Comparison of ENCODE assay signal across 23 mouse cellular contexts in the genomic region with DNA sequence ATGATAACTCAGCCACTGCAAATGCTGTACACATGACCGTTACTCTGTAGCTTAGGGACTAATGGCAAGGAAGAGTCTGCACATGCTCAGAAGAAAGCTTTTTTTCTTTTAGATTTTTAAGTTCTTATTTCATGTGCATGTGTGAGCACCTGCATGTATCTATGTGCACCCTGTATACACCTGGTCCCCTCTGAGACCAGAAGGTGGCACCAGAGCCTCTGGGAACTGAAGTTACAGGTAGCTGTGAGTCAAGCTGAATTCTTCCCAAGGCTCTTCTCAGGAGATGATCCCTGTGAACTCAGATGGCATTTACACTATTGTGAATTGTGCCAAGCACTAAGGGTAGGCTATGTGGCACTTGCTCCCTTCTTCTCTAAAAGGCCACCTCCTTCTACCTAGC. TPM values are rescaled to one million over a fixed set of nuclear protein-coding genes. Genes with fewer than 3 reads are reported as not detected.
A peak's percentile ranks its signal among the peaks of the same experiment; 100 is the strongest.
DNase-seq lines count a peak whose midpoint lies in the region; ATAC-seq and TF ChIP-seq lines count a peak whose summit lies in the region.
"Had no signal": no experiment of that assay in that cellular context is flagged by ENCODE, and none has a peak within 500 bp of the region (broad histone marks: within the 10 kb centered on the region; RNA-seq: fewer than 3 reads in every experiment).

No protein-coding gene starts in this region.

- H3K79me2 ChIP-seq in heart, adult 2 months (replicated peaks; ENCODE audit: control insufficient read depth, insufficient read depth, low read length): no peaks in the 10 kb centered on the region
- H3K79me2 ChIP-seq in MEL (ENCODE audit: control insufficient read depth, insufficient read depth, low read length, poor library complexity): no peaks in the 10 kb centered on the region

- no peaks in the 10 kb centered on the region for H3K27me3 ChIP-seq in heart, adult 2 months (ENCODE audit: control insufficient read depth, insufficient read depth, low read length)
- H3K27me3 ChIP-seq in heart, embryonic 12.5 days (replicated peaks): peaks cover 18% of the 10 kb centered on the region; the same call in 1 of the 2 replicates
- H3K27me3 ChIP-seq in liver, embryonic 14.5 days (ENCODE audit: control insufficient read depth, insufficient read depth, low read length): no peaks in the 10 kb centered on the region
- peaks cover 30% of the 10 kb centered on the region for H3K27me3 ChIP-seq in liver, embryonic 12.5 days (replicated peaks)
- no peaks in the 10 kb centered on the region for H3K27me3 ChIP-seq in E14TG2a.4 (ENCODE audit: insufficient read depth, low read length)
- peaks cover 6 to 8% of the 10 kb centered on the region in 2 experiments for H3K27me3 ChIP-seq in MEL (ENCODE audit: control insufficient read depth in 1 of 2, insufficient read depth in 2 of 2, low read length in 2 of 2)
- H3K27me3 ChIP-seq in midbrain, embryonic 15.5 days (replicated peaks): no peaks in the 10 kb centered on the region
- H3K27me3 ChIP-seq: embryonic facial prominence, embryonic 12.5 days; hindbrain, embryonic 13.5 days had no signal

- 87% methylated on average over 1 of the region's 1 CpGs for WGBS in heart, adult 2 months
- 73% methylated on average over 1 of the region's 1 CpGs for WGBS in heart, embryonic 12.5 days
- 70% methylated on average over 1 of the region's 1 CpGs for WGBS in liver, embryonic 14.5 days (ENCODE audit: insufficient replicate concordance)
- 60% methylated on average over 1 of the region's 1 CpGs for WGBS in liver, embryonic 12.5 days (ENCODE audit: insufficient replicate concordance)
- WGBS in midbrain, embryonic 15.5 days: 95% methylated on average over 1 of the region's 1 CpGs

- intact Hi-C loops in heart, adult 2 months (cut with DNase I): no loop called here

- H3K4me3 ChIP-seq in heart, adult 2 months: no peak overlapping the region
- H3K4me3 ChIP-seq in heart, embryonic 12.5 days: no peak overlapping the region
- no peak overlapping the region for H3K4me3 ChIP-seq in liver, embryonic 14.5 days (ENCODE audit: insufficient read depth in 1 of 2, low read depth in 2 of 2, low read length in 2 of 2)
- no peak overlapping the region for H3K4me3 ChIP-seq in liver, embryonic 12.5 days
- no peak overlapping the region for H3K4me3 ChIP-seq in E14TG2a.4 (replicated peaks; ENCODE audit: low read length)
- no peak overlapping the region for H3K4me3 ChIP-seq in MEL (ENCODE audit: control insufficient read depth in 1 of 2, insufficient read depth in 1 of 2, low read depth in 2 of 2, low read length in 2 of 2)
- no peak overlapping the region for H3K4me3 ChIP-seq in midbrain, embryonic 15.5 days
- H3K4me3 ChIP-seq: embryonic facial prominence, embryonic 12.5 days; erythroblast, embryonic 14.5 days; hindbrain, embryonic 13.5 days; limb, embryonic 10.5 days had no signal

- H3K36me3 ChIP-seq in heart, adult 2 months (ENCODE audit: control insufficient read depth, insufficient read depth, low read length): no peaks in the 10 kb centered on the region
- H3K36me3 ChIP-seq in heart, embryonic 12.5 days: no peaks in the 10 kb centered on the region
- no peaks in the 10 kb centered on the region for H3K36me3 ChIP-seq in liver, embryonic 14.5 days (replicated peaks; ENCODE audit: control insufficient read depth, insufficient read depth, low read depth)
- no peaks in the 10 kb centered on the region for H3K36me3 ChIP-seq in liver, embryonic 12.5 days
- H3K36me3 ChIP-seq in E14TG2a.4 (ENCODE audit: insufficient read depth, low read length) (no peaks in the 10 kb centered on the region), MEL (ENCODE audit: control insufficient read depth in 1 of 2, insufficient read depth in 2 of 2, low read length in 2 of 2) (no peaks in the 10 kb centered on the region)
- no peaks in the 10 kb centered on the region for H3K36me3 ChIP-seq in midbrain, embryonic 15.5 days (replicated peaks)
- H3K36me3 ChIP-seq: G1E; hindbrain, embryonic 13.5 days; limb, embryonic 10.5 days had no signal

- H3K4me2 ChIP-seq in heart, embryonic 12.5 days: no peak overlapping the region
- H3K4me2 ChIP-seq in liver, embryonic 14.5 days (ENCODE audit: low read depth): no peak overlapping the region
- no peak overlapping the region for H3K4me2 ChIP-seq in liver, embryonic 12.5 days
- no peak overlapping the region for H3K4me2 ChIP-seq in midbrain, embryonic 15.5 days
- H3K4me2 ChIP-seq: embryonic facial prominence, embryonic 12.5 days; heart, embryonic 11.5 days; hindbrain, embryonic 13.5 days; liver, embryonic 11.5 days had no signal

- H3K27ac ChIP-seq in heart, adult 2 months: no peak overlapping the region
- no peak overlapping the region for H3K27ac ChIP-seq in heart, embryonic 12.5 days (ENCODE audit: poor library complexity, severe bottlenecking)
- H3K27ac ChIP-seq in liver, embryonic 14.5 days: no peak overlapping the region
- no peak overlapping the region for H3K27ac ChIP-seq in liver, embryonic 12.5 days
- H3K27ac ChIP-seq in MEL (ENCODE audit: control insufficient read depth, low read depth, low read length): no peak overlapping the region
- H3K27ac ChIP-seq in midbrain, embryonic 15.5 days: no peak overlapping the region
- H3K27ac ChIP-seq: embryonic facial prominence, embryonic 12.5 days; hindbrain, embryonic 13.5 days; limb, embryonic 10.5 days had no signal

- no peak for DNase-seq in heart, adult 2 months
- no peak for DNase-seq in liver, embryonic 14.5 days (ENCODE audit: low read depth in 3 of 3, low spot score in 3 of 3)
- DNase-seq in MEL (ENCODE audit: low read depth, low spot score): peak; percentile 49
- DNase-seq: B cell, adult 2 months; cerebellum, adult 9-10 months; kidney, adult 18-20 months; kidney, postnatal 14 days; lung, postnatal 10 days had no signal

- ATAC-seq in heart, embryonic 12.5 days (ENCODE audit: insufficient number of reproducible peaks, low FRiP score): no peak
- no peak for ATAC-seq in liver, embryonic 14.5 days (ENCODE audit: insufficient read depth)
- no peak for ATAC-seq in liver, embryonic 12.5 days
- no peak for ATAC-seq in inflammation-experienced regulatory T-cells, adult 6 months
- no peak for ATAC-seq in midbrain, embryonic 15.5 days (replicated peaks)
- ATAC-seq: forebrain, embryonic 14.5 days had no signal

- no peak for TF ChIP-seq POLR2A in heart, adult 2 months (IDR thresholded peaks at IDR 0.05; ENCODE audit: insufficient read depth, low read depth, low read length)
- no peak for TF ChIP-seq POLR2A in MEL (IDR thresholded peaks at IDR 0.05; ENCODE audit: control insufficient read depth in 1 of 2, insufficient read depth in 1 of 2, low read depth in 1 of 2, low read length in 2 of 2, poor library complexity in 1 of 2)

- H3K9me3 ChIP-seq in heart, embryonic 12.5 days (replicated peaks): no peaks in the 10 kb centered on the region
- no peaks in the 10 kb centered on the region for H3K9me3 ChIP-seq in liver, embryonic 14.5 days (ENCODE audit: control insufficient read depth, low read length)
- no peaks in the 10 kb centered on the region for H3K9me3 ChIP-seq in liver, embryonic 12.5 days (replicated peaks)
- H3K9me3 ChIP-seq in E14TG2a.4 (ENCODE audit: low read length): no peaks in the 10 kb centered on the region
- H3K9me3 ChIP-seq in MEL (replicated peaks; ENCODE audit: insufficient read depth, low read length): no peaks in the 10 kb centered on the region
- H3K9me3 ChIP-seq in midbrain, embryonic 15.5 days: no peaks in the 10 kb centered on the region
- H3K9me3 ChIP-seq: embryonic facial prominence, embryonic 12.5 days; G1E; hindbrain, embryonic 13.5 days; limb, embryonic 10.5 days had no signal

- H3K4me1 ChIP-seq in heart, adult 2 months (ENCODE audit: control insufficient read depth, insufficient read depth, low read length): no peaks in the 10 kb centered on the region
- H3K4me1 ChIP-seq in heart, embryonic 12.5 days (replicated peaks): no peaks in the 10 kb centered on the region
- no peaks in the 10 kb centered on the region for H3K4me1 ChIP-seq in liver, embryonic 14.5 days (replicated peaks; ENCODE audit: control insufficient read depth in 2 of 2, insufficient read depth in 2 of 2, low read length in 1 of 2)
- H3K4me1 ChIP-seq in liver, embryonic 12.5 days: no peaks in the 10 kb centered on the region
- no peaks in the 10 kb centered on the region for H3K4me1 ChIP-seq in E14TG2a.4 (replicated peaks; ENCODE audit: low read depth, low read length)
- H3K4me1 ChIP-seq in MEL (ENCODE audit: control insufficient read depth in 1 of 2, insufficient read depth in 2 of 2, low read length in 2 of 2): no peaks in the 10 kb centered on the region
- no peaks in the 10 kb centered on the region for H3K4me1 ChIP-seq in midbrain, embryonic 15.5 days
- H3K4me1 ChIP-seq: embryonic facial prominence, embryonic 12.5 days; hindbrain, embryonic 13.5 days; limb, embryonic 10.5 days had no signal

- TF ChIP-seq RAD21 in MEL (IDR thresholded peaks at IDR 0.05; ENCODE audit: low read depth, low read length): peak; percentile 85

- H3K9ac ChIP-seq in heart, adult 2 months (ENCODE audit: low read depth, low read length): no peak overlapping the region
- no peak overlapping the region for H3K9ac ChIP-seq in heart, embryonic 12.5 days
- no peak overlapping the region for H3K9ac ChIP-seq in liver, embryonic 14.5 days (replicated peaks)
- no peak overlapping the region for H3K9ac ChIP-seq in liver, embryonic 12.5 days
- H3K9ac ChIP-seq in MEL (ENCODE audit: control insufficient read depth, low read depth, low read length, poor library complexity, severe bottlenecking): no peak overlapping the region
- no peak overlapping the region for H3K9ac ChIP-seq in midbrain, embryonic 15.5 days
- H3K9ac ChIP-seq: embryonic facial prominence, embryonic 12.5 days; hindbrain, embryonic 13.5 days had no signal

- no peak for TF ChIP-seq EP300 in heart, adult 2 months (IDR thresholded peaks at IDR 0.05; ENCODE audit: insufficient read depth, low read depth, low read length)
- no peak for TF ChIP-seq EP300 in liver, embryonic 14.5 days (IDR thresholded peaks at IDR 0.05; ENCODE audit: low read depth)
- no peak for TF ChIP-seq EP300 in MEL (IDR thresholded peaks at IDR 0.05; ENCODE audit: low read depth in 1 of 2, low read length in 2 of 2)

- peak; percentile 28 for TF ChIP-seq CTCF in heart, adult 2 months (IDR thresholded peaks at IDR 0.05)
- 0 out of 2 replicates have a peak, but pooled peaks have one; percentile 19 for TF ChIP-seq CTCF in liver, embryonic 14.5 days (IDR thresholded peaks at IDR 0.05; ENCODE audit: low read depth)
- peak; percentile 33 for TF ChIP-seq CTCF in E14TG2a.4 (conservative IDR thresholded peaks at IDR 0.05; ENCODE audit: low read length)
- peak; percentile 43 to 77 (median 71) for TF ChIP-seq CTCF in MEL (IDR thresholded peaks at IDR 0.05 in 2 of 3, conservative IDR thresholded peaks at IDR 0.05 in 1 of 3; ENCODE audit: control insufficient read depth in 1 of 3, insufficient read depth in 1 of 3, low read depth in 2 of 3, low read length in 3 of 3, poor library complexity in 1 of 3, severe bottlenecking in 1 of 3)

RNA-seq across cellular contexts. Expression of gene Doc2b, which starts 19.9 kb away (rescaled TPM):
- total RNA-seq in heart, adult 2 months (2021): under 1 TPM; 0.52 to 0.61 TPM
- 0.14 and 0.41 TPM in 2 replicates for polyA plus RNA-seq in heart, adult 2 months (2012; rRNA removed)
- 0.08 and 0.15 TPM in 2 replicates for polyA plus RNA-seq in heart, embryonic 12.5 days (2016; fragmentation: Nextera tagmentation; extraction: Ambion mirVana)
- 0.01 and 0.02 TPM in 2 replicates for polyA plus RNA-seq in liver, embryonic 14.5 days (2012; rRNA removed)
- not detected in 2 replicates for polyA plus RNA-seq in liver, embryonic 14.5 days (2014; fragmentation: Nextera tagmentation; extraction: Ambion mirVana)
- polyA plus RNA-seq in liver, embryonic 12.5 days (2016; fragmentation: Nextera tagmentation; extraction: Ambion mirVana): 0.05 and 0.12 TPM in 2 replicates
- total RNA-seq in MEL (2012; rRNA removed): not detected in 2 replicates
- not detected for polyA plus RNA-seq in MEL (2012; ENCODE audit: insufficient read depth in 1 of 2, insufficient read length in 2 of 2, low read depth in 1 of 2, low replicate concordance in 2 of 2, missing spikeins in 1 of 2)
- not detected for polyA plus RNA-seq in inflammation-experienced regulatory T-cells, adult 6 months (2017; shearing (Covaris generic))
- polyA plus RNA-seq in midbrain, embryonic 15.5 days (2015; fragmentation: Nextera tagmentation; extraction: Ambion mirVana): 3.7 and 4.3 TPM in 2 replicates
- total RNA-seq: common myeloid progenitor, adult 5-6 weeks; G1E; megakaryocyte, adult 5-6 weeks had no signal
- polyA plus RNA-seq: erythroblast, embryonic 14.5 days; G1E had no signal

RNA-seq across cellular contexts. Expression of gene Ywhae, which starts 43.2 kb away (rescaled TPM):
- total RNA-seq in heart, adult 2 months (2021): 100 to 1,000 TPM; 503 to 554 TPM
- polyA plus RNA-seq in heart, adult 2 months (2012; rRNA removed): 206 and 352 TPM in 2 replicates
- 842 and 863 TPM in 2 replicates for polyA plus RNA-seq in heart, embryonic 12.5 days (2016; fragmentation: Nextera tagmentation; extraction: Ambion mirVana)
- 127 and 175 TPM in 2 replicates for polyA plus RNA-seq in liver, embryonic 14.5 days (2012; rRNA removed)
- polyA plus RNA-seq in liver, embryonic 14.5 days (2014; fragmentation: Nextera tagmentation; extraction: Ambion mirVana): 231 and 245 TPM in 2 replicates
- polyA plus RNA-seq in liver, embryonic 12.5 days (2016; fragmentation: Nextera tagmentation; extraction: Ambion mirVana): 405 and 415 TPM in 2 replicates
- 303 and 356 TPM in 2 replicates for total RNA-seq in MEL (2012; rRNA removed)
- polyA plus RNA-seq in MEL (2012; ENCODE audit: insufficient read depth in 1 of 2, insufficient read length in 2 of 2, low read depth in 1 of 2, low replicate concordance in 2 of 2, missing spikeins in 1 of 2): 100 to 1,000 TPM; 755 to 855 TPM
- 100 to 1,000 TPM; 347 to 645 (median 394) TPM for polyA plus RNA-seq in inflammation-experienced regulatory T-cells, adult 6 months (2017; shearing (Covaris generic))
- polyA plus RNA-seq in midbrain, embryonic 15.5 days (2015; fragmentation: Nextera tagmentation; extraction: Ambion mirVana): 1,262 and 1,349 TPM in 2 replicates

Comparison
In these comparisons a context has a peak if more than half of its experiments do, and no peak if none do; other contexts are left out.
1. CTCF ChIP-seq: peak in every context shown above with its lines; median percentile 71 in MEL; 33 in E14TG2a.4; 28 in heart, adult 2 months; 19 in liver, embryonic 14.5 days.